Mouse (Mus musculus) heart, postnatal 0 days (tissue): ENCODE measurements around the gene Nmb. TPM values are rescaled to one million over a fixed set of nuclear protein-coding genes. Genes with fewer than 3 reads are reported as not detected.

Experiments
- ATAC-seq: fragments of 200-750 bp; cut with Nextera tagmentation; 2 replicates; pipeline ENCODE4 v1.8.0; 2017; ENCODE audit warnings: low read depth, moderate number of reproducible peaks, moderate library complexity; ENCODE audit not compliant: insufficient read depth
- DNase-seq: peaks from one replicate; pipeline ENCODE4 v3.0.0-alpha.2; 2016; ENCODE audit warnings: low spot score
- H3K27ac ChIP-seq: fragments of 300-500 bp; sonication (generic); 2 replicates; pipeline ENCODE4 v1.5.1; 2014; ENCODE audit warnings: low read depth, mild to moderate bottlenecking
- H3K27me3 ChIP-seq: fragments of 300-500 bp; sonication (generic); 2 replicates; pipeline ENCODE4 v1.6.1; 2014; ENCODE audit warnings: low read length, mixed read lengths; ENCODE audit not compliant: control insufficient read depth, insufficient read depth
- H3K36me3 ChIP-seq: fragments of 300-500 bp; sonication (generic); replicated peaks from 2 replicates; pipeline ENCODE4 v1.6.1; 2014; ENCODE audit warnings: low read length, mixed read lengths; ENCODE audit not compliant: control insufficient read depth, insufficient read depth
- H3K4me1 ChIP-seq: fragments of 300-500 bp; sonication (generic); 2 replicates; pipeline ENCODE4 v1.6.1; 2014; ENCODE audit warnings: antibody characterized with exemption; ENCODE audit not compliant: control insufficient read depth, insufficient read depth
- H3K4me2 ChIP-seq: fragments of 300-500 bp; sonication (generic); 2 replicates; pipeline ENCODE4 v1.6.1; 2014; ENCODE audit warnings: low read depth, mild to moderate bottlenecking, low read length, moderate library complexity
- H3K4me3 ChIP-seq: fragments of 300-500 bp; sonication (generic); 2 replicates; pipeline ENCODE4 v1.5.1; 2014; ENCODE audit warnings: low read depth, low read length
- H3K9ac ChIP-seq: fragments of 300-500 bp; sonication (generic); replicated peaks from 2 replicates; pipeline ENCODE4 v1.6.1; 2014; ENCODE audit warnings: low read depth, low read length, mixed read lengths
- H3K9me3 ChIP-seq: fragments of 300-500 bp; sonication (generic); replicated peaks from 2 replicates; pipeline ENCODE4 v1.6.1; 2016; ENCODE audit warnings: low read length; ENCODE audit not compliant: control insufficient read depth
- CTCF ChIP-seq: IDR thresholded peaks from 2 replicates; pipeline ENCODE4 v1.5.1; 2016; ENCODE audit warnings: antibody characterized with exemption, control low read depth, low read depth
- EP300 ChIP-seq: IDR thresholded peaks from 2 replicates; pipeline ENCODE4 v1.6.1; 2016; ENCODE audit warnings: antibody characterized with exemption, low read depth
- WGBS: fragments of 180-500 bp; shearing (Covaris S2); extraction: QIAGEN DNeasy Blood & Tissue Kit; methylation state at CpG from one replicate; pipeline ENCODE4 v1.1.7; 2014; 5-methylcytosine and 5-hydroxymethylcytosine counted together
- polyA plus RNA-seq: library from polyadenylated mRNA; unstranded; fragments of >200 nt; fragmentation: Nextera tagmentation; extraction: Ambion mirVana; gene quantifications from 2 replicates; pipeline ENCODE4 v1.2.1, GENCODE M21; 2015
- total RNA-seq: library from RNA; depleted of rRNA; stranded (reverse); fragments of >200 nt; gene quantifications from 2 replicates; pipeline ENCODE4 v1.2.3, GENCODE M21; 2014; ENCODE audit warnings: low replicate concordance

Nmb gene
- total and polyA plus RNA-seq, 2 experiments from 2014 or later: 4.4 to 5.5 TPM

DNA sequence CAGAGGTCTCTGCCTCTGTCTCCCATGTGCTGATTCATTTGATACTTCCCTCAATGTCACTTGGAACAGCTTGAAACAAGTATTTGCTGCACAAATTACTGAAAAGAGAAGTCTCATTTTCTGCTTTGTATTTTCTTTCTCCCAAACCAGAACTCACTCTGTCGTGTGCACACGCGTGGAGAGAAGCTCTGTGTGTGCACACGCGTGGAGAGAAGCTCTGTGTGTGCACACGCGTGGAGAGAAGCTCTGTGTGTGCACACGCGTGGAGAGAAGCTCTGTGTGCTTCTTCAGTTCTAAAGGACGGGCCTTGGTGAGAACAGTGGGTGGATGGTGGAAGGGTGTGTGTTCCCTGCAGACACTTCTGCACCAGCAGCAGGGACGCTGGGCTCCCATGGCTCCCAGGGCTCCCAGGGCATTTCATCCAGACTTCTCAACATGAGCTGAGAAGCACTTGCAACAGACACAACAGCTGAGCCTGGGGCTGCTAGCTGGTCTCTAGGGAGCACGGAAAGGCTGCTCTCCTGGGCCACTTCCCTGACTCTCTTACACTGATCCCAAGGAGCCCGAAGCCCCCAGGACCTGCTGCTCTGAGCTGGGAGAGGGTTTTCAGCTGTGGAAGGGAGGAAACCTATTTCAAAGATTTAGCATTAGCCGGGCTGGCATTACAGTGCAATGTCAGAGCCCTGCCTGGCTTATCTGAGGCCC, 9.9 kb downstream of the Nmb start:
- Histone ChIP-seq H3K9ac (no peak overlapping the region), H3K27ac (peak overlapping the region; percentile 79; the same call in 1 of the 2 replicates), H3K4me3 (no peak overlapping the region), H3K9me3 (no peaks in the 10 kb centered on the region), H3K4me1 (0 out of 2 replicates have a peak, but pooled peaks cover under 1% of the 10 kb centered on the region), H3K36me3 (peaks cover 60% of the 10 kb centered on the region), H3K4me2 (no peak overlapping the region), H3K27me3 (no peaks in the 10 kb centered on the region)
- no peak for TF ChIP-seq CTCF
- TF ChIP-seq EP300: no peak
- WGBS: 90% methylated on average over 14 of the region's 14 CpGs
- ATAC-seq: no peak
- no peak for DNase-seq

DNA sequence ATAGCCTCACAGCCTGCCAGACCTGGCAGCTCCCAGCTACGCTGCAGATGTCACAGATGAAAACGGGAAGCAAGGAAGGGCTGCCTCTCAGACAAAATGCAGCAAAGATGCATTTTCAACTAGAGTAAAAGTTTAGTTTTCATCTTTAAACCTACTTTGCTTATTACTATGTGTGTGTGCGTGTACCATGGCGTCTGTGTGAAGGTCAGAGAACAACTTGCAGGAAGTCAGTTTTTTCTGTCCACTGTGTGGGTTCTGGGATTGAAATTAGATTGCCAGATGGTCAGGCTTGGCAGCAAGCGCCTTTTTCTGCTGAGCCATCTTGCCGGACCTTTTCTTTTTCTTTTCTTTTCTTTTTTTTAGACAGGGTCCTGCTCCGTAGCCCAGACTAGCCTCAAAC, 10.7 kb downstream of the Nmb start:
- H3K9ac ChIP-seq: no peak overlapping the region
- peak overlapping the region; percentile 79 for H3K27ac ChIP-seq
- H3K27me3 ChIP-seq: no peaks in the 10 kb centered on the region
- TF ChIP-seq CTCF (no peak), EP300 (no peak)
- no peak for DNase-seq
- 66% methylated on average over 7 of the region's 7 CpGs for WGBS
- H3K9me3 ChIP-seq: no peaks in the 10 kb centered on the region
- H3K4me2 ChIP-seq: no peak overlapping the region
- no peaks in the 10 kb centered on the region; the same call in 1 of the 2 replicates for H3K4me1 ChIP-seq
- no peak overlapping the region for H3K4me3 ChIP-seq
- no peak for ATAC-seq
- peaks cover 60% of the 10 kb centered on the region for H3K36me3 ChIP-seq

- peaks cover 60% of the 10 kb centered on the region for H3K36me3 ChIP-seq
- peak; percentile 37; the same call in 1 of the 2 replicates for ATAC-seq
Measured at GRCm38 (mm10) chr7:80893753-80894129, 11.1 kb downstream of the Nmb start.

DNA sequence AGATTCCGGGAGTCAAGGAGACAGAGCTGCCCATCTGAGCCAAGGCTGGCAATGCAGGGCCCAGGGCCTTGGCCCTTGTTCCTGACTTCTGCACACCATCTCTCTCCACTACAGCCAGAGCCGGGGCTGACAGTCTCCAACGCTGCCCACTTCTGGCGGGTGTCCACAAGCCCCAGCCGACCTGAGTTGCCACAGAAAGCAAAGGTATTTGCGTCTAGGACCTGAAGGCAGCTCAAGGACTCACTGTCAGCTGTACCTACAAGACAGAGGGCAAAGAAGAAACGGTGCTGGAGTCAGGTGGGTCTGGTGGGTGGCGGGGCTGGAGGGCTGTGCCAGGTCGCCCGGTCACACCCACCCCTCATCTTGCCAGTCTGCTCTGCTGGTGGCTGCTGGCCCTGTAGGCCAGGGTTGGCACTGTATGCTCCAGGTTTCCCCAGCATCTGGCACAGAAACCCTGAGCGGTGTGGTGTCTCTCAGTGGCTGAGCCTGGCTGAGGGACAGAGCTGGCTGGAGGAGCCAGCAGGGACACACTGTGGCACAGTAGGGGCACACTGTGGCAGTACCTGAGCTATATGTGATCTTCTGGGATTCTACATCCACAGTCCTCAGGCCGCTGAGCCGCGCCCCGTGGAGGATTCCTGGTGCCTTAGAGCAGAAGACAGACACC, 11.7 kb downstream of the Nmb start:
- no peaks in the 10 kb centered on the region for H3K9me3 ChIP-seq
- H3K9ac ChIP-seq: no peak overlapping the region
- H3K36me3 ChIP-seq: peaks cover 60% of the 10 kb centered on the region
- TF ChIP-seq EP300 (no peak), CTCF (no peak)
- H3K27me3 ChIP-seq: no peaks in the 10 kb centered on the region
- no peaks in the 10 kb centered on the region; the same call in 1 of the 2 replicates for H3K4me1 ChIP-seq
- H3K4me2 ChIP-seq: no peak overlapping the region
- no peak for ATAC-seq
- DNase-seq: no peak
- H3K27ac ChIP-seq: peak overlapping the region; percentile 79
- 83% methylated on average over 15 of the region's 15 CpGs for WGBS
- H3K4me3 ChIP-seq: no peak overlapping the region

More at GRCm38 (mm10) chr7:80893753-80894129, 11.1 kb downstream of the Nmb start:
- Histone ChIP-seq H3K9me3 (no peaks in the 10 kb centered on the region), H3K27me3 (no peaks in the 10 kb centered on the region), H3K4me2 (no peak overlapping the region), H3K9ac (no peak overlapping the region), H3K4me3 (no peak overlapping the region), H3K4me1 (no peaks in the 10 kb centered on the region; the same call in 1 of the 2 replicates), H3K27ac (peak overlapping the region; percentile 79)
- 57% methylated on average over 6 of the region's 6 CpGs for WGBS
- DNase-seq: peak; percentile 56
- TF ChIP-seq EP300 (0 out of 2 replicates have a peak, but pooled peaks have one; percentile 55), CTCF (no peak)

DNA sequence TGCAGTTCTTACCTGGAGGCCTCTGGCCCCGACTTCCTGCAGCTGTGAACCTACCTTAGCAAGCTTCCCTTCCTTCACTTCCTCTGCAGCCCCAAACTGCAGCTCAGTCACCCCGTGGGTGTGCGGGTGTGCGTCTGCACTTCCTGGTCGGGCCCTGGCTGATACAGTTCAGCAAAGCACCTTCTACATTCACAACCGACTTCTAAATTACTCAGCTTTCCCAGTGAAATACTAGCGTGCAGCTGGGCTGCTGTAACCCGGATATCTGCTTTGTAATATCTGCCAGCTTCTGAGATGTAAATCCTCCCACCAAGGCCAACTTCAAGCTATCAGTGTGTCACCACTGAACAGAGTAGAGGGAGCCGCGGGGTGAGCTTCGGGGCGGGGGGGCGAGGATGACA, 15.0 kb downstream of the Nmb start:
- WGBS: 54% methylated on average over 13 of the region's 13 CpGs
- Histone ChIP-seq H3K4me1 (no peaks in the 10 kb centered on the region; the same call in 1 of the 2 replicates), H3K27ac (peak overlapping the region; percentile 78), H3K27me3 (no peaks in the 10 kb centered on the region), H3K4me2 (no peak overlapping the region), H3K9ac (no peak overlapping the region), H3K9me3 (no peaks in the 10 kb centered on the region), H3K36me3 (peaks cover 36% of the 10 kb centered on the region), H3K4me3 (no peak overlapping the region)
- TF ChIP-seq CTCF (no peak), EP300 (no peak)
- no peak for ATAC-seq
- no peak for DNase-seq
